Mouse (Mus musculus) gastrocnemius, postnatal 10 days (tissue): ENCODE results near the gene Nemp1. TPM values are rescaled to one million over a fixed set of nuclear protein-coding genes. Genes with fewer than 3 reads are reported as not detected.

Experiments used
- DNase-seq: peaks from one replicate; pipeline ENCODE4 v3.0.0; 2021; ENCODE audit warnings: mixed read lengths
- total RNA-seq, 2 experiments: library from RNA; stranded (reverse); gene quantifications; 2 replicates each; pipeline ENCODE4 v1.2.3; 2021

Nemp1 gene
- total RNA-seq, 2 experiments from 2014 or later: 2.8 to 5.3 TPM

DNA sequence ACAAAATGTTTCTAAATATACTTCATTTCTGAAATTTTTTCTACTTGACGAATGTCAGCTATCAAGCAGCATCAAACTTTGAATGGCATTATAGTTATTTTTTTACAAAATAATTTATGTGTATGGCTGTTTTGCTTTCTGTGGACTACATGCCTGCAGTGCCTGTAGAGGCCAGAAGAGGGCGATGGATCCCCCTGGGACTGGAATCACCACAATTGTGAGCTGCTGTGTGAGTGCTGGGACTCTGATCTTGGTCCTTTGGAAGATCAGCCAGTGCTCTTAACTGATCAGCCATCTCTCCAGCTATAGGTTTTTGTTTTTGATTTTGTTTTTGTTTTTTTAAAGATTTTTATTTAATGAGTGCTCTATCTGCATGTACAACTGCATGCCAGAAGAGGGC lies 4.6 kb downstream of the Nemp1 start:
- no peak for DNase-seq

GRCm38 (mm10) chr10:127674046-127674655 lies 7.5 kb downstream of the Nemp1 start:
- no peak for DNase-seq

DNA sequence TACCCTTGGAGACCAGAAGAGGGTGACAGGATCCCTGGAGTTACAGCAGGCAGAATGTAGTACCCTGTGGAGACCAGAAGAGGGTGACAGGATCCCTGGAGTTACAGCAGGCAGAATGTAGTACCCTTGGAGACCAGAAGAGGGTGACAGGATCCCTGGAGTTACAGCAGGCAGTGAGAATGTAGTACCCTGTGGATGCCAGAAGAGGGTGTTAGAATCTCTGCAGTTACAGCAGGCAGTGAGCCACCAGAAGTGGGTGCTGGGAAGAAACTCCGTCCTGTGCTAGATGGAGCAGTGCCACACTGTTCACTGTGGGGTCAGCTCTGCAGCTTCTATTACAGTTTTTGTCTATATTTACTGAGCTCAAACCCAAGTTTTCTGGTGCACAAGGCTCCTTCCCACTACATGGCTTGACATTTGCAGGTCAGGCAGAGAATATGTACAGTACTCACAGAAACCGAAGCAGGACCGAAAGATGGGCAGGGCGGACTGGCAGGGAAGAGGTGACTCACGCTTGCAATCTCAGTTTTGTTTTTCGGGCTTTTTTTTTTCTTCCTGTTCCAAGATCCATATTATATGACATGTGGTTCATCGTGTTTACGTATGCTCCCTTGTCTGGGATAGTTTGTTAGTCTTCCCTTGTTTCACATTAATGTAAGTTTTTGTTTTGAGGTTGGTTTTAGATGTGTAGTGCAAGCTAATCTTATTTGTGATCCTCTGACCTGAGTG lies 8.3 kb downstream of the Nemp1 start:
- DNase-seq: peak; percentile 73

GRCm38 (mm10) chr10:127675859-127676398 lies 9.2 kb downstream of the Nemp1 start:
- DNase-seq: no peak

DNA sequence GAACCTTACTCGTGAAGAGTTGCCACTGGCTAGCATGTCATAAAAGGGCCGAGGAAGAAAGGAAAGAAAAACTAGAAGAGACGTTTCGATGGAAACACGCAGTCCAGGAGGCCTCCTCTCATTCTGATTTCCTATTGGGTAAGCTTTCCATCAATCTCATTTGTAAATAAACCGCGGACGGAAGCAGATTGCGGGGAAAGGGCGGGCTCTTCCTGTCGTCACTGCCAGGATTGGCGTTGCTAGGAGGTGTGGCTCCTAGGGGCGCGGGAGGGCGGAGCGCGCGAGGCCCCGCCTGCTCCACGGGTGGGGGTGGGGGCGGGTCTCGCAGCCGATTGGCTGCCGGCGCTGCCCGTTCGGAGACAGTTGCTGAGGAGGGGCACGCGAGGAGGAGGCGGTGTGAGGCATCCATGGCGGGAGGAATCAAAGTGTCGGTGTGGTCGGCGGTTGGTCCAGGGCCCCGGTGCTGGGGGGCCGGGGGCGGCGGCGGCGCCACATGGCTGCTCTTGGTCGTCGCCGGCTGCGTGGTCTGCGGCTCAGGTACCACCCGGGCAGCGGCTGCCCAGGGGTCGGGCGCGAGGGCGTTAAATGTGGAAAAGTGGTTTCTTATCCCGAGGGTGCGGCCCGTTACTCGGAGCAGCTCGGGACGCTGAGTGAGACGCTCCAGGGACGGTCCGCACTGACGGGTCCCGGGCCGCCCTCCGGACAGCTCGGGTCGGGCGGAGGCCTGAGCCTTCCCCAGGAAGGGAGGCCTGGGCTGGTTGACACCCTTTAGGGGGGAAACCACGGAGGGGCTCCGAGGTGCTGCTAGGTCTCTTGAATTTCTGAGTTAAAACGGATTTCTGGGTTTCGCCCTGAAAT lies 10.2 kb downstream of the Nemp1 start:
- peak; percentile 90 for DNase-seq

GRCm38 (mm10) chr10:127677591-127678336 lies 11.1 kb downstream of the Nemp1 start:
- no peak for DNase-seq

DNA sequence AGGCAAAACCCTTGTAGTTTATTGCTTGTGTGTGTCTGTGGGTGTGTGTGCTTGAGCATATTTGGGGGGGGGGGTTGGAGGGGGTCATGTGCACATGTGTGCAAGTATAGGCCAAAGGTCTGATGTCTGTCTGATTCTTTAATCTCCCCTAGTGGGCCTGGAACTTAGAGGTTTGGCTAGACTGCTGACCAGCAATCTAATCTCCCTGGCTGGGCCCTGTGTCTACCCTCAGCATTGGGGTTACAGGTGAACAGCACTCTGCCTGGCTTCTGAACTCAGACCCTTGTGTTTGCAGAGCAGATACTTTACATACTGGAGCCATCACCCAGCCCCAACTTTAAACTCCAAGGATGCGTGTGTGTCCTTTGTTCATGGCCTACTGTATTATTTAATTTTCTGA lies 12.5 kb downstream of the Nemp1 start:
- DNase-seq: no peak

- DNase-seq: no peak
Observed at GRCm38 (mm10) chr10:127679881-127680280, 13.2 kb downstream of the Nemp1 start.

- no peak for DNase-seq
Observed at GRCm38 (mm10) chr10:127682886-127683285, 16.2 kb downstream of the Nemp1 start.

- no peak for DNase-seq
Observed at GRCm38 (mm10) chr10:127691053-127691452, 24.4 kb downstream of the Nemp1 start.

- no peak for DNase-seq
Observed at GRCm38 (mm10) chr10:127694636-127695035, 27.9 kb downstream of the Nemp1 start.

DNA sequence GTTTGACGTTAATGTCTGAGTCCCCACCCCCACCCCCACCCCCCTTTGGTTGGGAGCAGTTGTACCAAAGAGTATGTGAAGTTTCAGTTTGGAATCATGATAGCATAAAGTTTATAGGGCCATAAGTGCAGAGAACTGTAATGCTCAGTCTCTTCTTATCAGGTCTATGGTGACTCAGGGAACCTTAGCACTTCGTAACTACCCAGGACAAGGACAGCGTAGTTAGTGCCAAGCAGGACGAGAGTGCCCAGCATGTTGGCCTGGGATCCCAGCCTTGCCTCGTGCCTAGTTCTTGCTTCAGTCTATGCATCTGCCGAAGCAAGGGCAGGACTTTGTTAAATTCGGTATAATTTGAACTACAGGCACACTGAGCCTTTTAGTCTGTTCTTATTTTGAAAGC lies 29.1 kb downstream of the Nemp1 start:
- no peak for DNase-seq

DNA sequence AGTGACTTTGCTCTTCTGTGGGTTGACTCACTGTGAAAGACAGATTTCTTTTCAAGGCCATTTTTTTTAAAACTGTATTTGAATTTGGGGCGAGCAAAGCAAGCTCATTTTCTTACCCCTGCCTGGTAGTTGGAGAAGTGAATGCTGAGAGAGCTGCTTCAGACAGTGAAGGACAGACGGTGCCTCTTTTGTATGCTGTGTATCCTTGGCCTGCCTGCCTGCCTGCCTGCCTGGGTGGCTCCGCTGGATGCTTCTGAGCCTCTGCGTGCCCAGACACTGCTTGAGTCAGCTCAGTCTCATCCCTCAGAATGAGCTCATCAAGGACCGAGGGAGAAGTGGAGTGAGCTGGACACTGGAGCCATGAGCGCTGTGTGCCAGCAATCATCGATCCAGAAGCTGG lies 32.3 kb downstream of the Nemp1 start:
- DNase-seq: no peak

GRCm38 (mm10) chr10:127703299-127703698 lies 36.6 kb downstream of the Nemp1 start:
- DNase-seq: no peak

DNA sequence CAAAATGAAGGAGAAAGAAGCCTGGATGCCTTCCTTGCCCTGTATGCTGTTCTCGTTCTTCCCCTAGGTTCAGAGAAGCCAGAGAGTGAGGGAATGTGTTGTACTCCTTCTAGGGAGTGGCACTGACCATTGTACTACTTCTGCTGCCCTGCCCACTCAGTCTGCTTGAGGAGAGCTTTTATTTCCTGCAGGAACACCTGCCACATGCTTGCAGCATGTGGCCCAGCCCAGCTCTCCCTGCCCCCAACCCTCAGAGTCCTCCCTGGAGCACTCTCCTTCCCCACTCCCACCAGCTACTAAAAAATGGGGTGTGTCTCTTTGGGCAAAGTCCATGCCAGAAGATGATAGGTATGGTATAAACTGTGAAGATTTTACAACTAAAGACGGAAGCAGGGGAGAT lies 37.6 kb downstream of the Nemp1 start:
- no peak for DNase-seq

DNA sequence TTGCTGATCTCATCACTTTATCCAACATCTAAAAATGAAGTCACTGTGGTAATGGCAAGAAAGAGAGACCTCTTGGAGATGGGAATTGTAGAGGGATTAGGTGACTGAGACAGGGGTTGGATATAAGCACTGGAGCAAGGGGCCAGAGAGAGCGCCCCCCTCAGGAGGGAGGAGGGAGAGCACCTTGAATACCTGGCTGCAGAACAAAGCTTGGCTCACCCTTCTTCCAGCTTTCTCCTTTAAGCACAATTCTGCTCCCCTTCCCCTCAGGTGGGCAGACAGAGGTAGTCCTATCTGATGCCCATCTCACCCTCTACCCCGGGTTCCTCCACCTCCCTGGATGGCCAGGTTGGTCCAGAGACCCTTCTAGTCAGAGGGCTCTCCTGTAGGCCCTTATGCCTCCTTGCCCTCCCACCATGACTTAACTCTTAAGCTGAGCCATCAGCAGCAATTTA lies 38.1 kb downstream of the Nemp1 start, which contains the start of gene Myo1a:
Gene Myo1a (plus strand): TSS at position 405 of the 455 bp plus-strand sequence.
- no peak for DNase-seq

- DNase-seq: no peak
Observed at GRCm38 (mm10) chr10:127705783-127706182, 39.1 kb downstream of the Nemp1 start.

DNA sequence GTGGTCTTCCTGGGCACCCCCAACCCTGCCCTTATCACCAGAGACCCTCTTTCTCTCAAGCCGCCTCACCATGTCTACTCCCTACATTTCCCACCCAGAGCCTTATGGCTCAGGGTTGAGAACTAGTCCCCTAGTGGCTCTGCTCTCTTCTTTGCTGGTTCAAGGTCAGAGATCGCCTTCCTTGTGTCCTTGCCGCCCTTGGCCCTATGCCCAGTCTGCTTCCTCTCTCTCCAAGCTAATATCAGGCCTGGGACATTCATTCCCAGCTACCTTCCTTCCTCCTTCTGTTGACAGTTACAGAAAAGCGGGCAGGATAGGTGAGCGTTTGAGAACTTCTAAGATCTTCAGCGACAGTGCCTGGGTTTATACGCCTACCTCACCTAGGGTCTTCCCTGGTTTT lies 41.0 kb downstream of the Nemp1 start:
- DNase-seq: no peak

DNA sequence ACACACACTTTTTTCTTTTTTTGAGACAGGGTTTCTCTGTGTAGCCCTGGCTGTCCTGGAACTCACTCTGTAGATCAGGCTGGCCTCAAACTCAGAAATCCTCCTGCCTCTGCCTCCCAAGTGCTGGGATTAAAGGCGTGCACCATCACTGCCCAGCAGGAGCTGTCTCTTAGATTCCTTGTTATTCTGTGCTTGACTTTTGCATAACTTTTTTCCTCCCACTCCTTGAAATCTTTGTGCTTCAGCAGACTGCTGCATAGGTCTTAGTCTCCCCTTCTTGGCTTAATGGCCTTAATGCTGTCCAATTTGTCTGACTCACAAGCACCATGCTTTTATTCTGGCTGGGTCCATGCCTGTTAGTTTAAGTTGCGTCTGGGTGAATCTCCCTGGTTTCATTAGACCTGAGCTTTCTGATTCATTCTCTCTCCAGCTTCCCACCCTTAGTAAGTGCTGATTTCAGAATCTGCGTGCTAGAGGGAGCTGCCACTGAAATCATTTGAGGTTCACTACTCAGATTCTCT lies 42.2 kb downstream of the Nemp1 start:
- DNase-seq: no peak

DNA sequence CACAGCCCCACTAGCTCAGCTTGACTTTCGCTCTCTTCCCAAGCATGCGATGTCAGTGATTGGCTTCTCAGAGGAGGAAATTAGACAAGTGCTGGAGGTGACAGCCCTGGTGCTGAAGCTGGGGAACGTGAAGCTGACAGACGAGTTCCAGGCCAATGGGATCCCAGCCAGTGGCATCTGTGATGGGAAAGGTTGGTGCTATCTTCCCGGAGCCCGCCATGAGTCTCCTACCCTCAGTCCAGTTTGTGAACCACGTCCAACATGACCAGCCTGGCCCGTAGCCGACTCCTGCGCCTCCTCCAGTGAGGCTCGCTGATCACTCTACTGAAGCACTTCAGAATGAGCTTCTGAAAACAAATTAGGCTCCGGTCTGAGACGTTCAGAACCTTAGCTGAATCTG lies 43.6 kb downstream of the Nemp1 start:
- no peak for DNase-seq

DNA sequence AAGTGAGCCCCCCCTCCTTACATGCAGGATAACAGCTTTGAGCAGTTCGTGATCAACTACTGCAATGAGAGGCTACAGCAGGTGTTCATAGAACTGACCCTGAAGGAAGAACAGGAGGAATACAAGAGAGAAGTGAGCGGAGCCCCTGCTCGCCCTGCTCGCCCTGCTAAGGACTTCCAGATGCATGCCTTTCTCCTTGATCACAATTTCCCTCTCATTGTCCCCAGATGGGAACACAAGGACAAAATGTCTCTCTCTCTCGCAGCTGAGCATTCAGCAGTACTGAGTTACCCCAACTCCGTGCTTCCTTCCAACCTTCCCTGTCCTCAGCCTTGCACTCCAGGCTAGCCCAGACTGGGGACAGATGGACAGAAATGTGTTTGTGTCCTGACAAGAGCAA lies 46.0 kb downstream of the Nemp1 start:
- DNase-seq: no peak
